Mouse (Mus musculus): ENCODE measurements around the gene Slc12a4.
"Not testable (repeated sequence)": the region's sequence is repeated elsewhere in the genome, so short reads cannot be mapped to it uniquely, and the experiment has no call there.

Slc12a4 gene

DNA sequence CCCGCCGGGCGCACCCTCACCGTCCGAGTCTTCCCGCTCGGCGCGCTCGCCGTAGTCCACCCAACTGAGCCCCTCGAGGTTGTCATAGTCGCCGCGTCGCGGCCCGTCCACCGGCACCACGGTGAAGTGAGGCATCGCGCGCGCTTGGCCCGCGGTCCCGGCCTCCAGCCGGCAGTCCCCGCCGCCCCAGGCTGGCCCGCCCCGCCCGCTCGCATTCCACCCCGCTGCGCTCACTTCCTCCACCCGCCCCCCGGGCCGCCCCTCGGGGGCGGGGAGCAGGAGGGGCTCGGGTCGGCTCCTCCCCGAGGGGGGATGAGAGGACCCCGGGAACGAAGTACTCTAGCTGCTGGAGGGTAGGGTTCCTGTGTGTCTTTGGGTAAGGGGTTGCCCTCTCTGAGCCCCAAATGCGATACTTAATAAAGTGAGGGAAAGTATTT lies at the start of gene Slc12a4:
Gene Slc12a4, minus strand, starts transcription at position 193 of the 437 bp plus-strand sequence.
- peak; percentile 58 to 77 for DNase-seq

DNA sequence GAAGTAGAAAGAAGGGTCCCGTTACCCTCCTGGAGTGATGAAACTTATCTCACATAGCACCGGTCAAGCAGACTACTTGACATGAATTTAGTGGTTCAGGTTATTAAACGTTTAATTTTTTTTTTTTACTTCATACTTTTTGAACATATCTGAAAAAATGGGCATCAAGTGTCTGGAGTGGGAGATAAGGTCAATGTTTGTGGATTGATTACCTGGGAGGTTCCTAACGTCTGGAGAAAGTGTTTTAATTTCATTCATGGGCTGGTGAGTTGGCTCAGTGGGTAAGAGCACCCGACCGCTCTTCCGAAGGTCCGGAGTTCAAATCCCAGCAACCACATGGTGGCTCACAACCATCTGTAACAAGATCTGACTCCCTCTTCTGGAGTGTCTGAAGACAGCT lies 46.3 kb upstream of the Slc12a4 start:
- not testable (repeated sequence) for DNase-seq

DNA sequence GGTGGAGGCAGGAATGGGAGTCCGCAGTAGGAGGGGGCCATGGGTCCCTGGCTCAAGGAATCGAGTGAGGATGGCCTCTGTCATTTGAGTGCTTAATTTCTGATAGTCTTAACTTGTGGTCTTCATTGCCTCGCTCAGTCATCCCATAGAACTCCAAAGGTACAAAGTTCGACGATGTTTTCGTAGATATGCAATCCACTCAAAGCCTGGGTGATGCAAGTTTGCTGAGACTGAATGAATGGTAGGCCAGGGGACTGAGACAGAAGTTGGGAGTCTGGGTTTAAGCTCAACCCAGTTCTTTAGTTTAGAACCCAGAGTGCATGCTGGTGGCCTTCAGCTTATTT lies 45.7 kb upstream of the Slc12a4 start, which contains the start of gene Ddx28:
Gene Ddx28, minus strand, starts transcription at position 240 of the 344 bp plus-strand sequence.
- DNase-seq = no peak

DNA sequence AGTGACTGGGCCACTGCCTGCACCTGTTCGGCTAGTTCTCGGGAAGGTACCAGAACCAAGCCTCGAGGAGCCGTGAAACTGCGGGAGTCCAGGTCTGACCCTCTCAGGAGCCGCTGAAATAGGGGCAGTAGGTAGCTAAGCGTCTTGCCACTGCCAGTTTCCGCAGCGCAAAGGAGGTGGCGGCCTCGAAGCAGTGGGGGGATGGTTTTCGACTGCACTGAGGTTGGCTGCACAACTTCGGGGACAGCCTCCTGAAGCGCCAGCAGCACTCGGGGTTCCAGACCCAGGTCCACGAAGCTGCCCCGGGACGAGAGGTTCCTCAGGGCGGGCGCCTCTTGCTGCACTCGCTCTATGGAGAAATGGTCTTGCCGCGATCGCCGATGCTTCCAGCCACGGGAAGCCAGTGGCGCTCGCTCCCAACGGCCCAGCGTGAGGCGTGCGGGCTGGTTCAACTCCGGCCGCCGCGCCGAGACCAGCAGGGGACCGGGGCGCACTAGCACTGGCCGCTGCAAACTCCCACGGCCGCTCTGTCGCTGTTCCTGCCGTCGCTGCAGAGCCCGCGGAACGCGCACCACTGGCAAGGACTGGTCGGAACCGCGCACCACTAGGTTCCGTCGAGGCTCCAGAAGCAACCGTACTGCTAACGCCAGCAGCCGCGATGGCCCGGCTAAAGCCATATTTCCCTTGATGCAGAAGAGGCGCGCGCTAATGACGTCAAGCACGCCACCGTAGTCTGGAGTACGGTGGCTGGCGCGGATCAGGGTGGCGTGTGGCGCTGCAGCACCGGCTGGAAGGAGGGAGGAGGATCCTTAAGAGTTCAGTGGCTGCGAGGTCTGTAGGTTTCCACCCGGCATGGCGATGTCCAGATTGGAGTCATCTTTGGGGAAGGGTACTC lies 45.1 kb upstream of the Slc12a4 start:
- DNase-seq = peak; percentile 98

DNA sequence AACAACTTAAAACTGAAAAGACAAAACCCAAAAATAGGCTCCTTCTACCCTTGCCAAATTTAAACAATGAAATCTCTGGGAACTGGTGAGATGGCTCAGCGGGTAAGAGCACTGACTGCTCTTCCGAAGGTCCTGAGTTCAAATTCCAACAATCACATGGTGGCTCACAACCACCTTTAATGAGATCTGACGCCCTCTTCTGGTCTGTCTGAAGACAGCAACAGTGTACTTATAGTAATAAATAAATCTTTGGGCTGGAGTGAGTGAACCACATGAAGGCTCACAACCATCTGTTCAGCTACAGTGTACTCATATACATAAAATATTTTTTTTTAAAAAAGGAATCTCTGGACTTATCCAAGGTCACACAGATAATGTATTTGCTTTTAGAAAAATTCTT lies 42.0 kb upstream of the Slc12a4 start:
- not testable (repeated sequence) for DNase-seq

DNA sequence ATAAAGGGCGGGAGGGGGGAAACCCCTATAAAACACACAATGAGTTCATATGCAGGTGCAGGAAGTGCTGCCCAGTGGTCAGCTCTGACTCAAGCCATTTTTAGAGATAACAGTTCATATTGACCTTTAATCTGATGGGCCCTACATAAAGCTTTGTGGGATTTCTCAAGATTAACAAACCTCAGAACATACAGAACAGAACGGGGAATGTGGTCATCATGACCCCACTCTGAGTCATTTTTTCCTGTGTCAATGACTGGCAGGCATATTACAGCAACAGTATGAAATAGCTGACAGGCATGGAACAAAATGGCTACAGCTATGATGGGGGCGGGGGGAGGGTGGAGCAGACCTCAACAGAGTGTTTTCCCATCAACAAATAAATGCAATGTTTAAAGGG lies 41.2 kb upstream of the Slc12a4 start:
- no peak for DNase-seq

DNA sequence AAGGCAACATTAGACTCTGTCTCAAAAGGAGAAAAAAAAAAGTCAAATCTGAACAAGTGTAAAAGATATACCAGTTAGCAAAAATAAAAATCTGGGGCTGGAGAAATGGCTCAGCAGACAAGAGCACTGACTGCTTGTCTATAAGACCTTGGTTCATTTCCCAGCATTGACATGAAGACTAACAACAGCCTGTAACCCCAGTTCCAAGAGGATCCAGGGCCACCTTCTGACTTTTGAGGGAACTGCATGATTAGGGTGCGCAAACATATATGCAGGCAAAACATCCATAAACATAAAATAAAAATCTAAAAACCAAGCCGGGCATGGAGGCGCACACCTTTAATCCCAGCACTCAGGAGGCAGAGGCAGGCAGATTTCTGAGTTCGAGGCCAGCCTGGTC lies 40.5 kb upstream of the Slc12a4 start:
- DNase-seq = no peak

DNA sequence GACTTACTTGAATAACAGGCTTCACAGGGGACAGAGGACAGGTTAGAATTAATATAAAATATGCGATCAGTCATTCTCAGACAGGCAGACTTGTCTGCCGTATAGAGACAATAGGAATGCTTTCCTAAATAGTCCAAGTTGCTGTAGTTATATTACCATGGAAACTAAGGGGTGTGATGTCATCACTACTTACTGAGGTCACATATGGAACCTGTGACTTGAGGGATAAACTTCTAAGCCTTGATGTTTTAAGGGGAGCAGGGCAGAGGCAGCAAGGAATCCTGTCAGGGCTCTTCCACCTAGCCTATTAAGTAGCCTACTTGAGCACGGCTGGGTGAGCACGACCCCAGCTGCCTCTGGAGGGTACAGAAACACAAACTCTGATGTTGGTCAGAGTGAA lies 40.0 kb upstream of the Slc12a4 start, which contains the start of gene Dpep2nb:
Gene Dpep2nb, minus strand, starts transcription at position 101 of the 400 bp plus-strand sequence.
- DNase-seq = no peak

DNA sequence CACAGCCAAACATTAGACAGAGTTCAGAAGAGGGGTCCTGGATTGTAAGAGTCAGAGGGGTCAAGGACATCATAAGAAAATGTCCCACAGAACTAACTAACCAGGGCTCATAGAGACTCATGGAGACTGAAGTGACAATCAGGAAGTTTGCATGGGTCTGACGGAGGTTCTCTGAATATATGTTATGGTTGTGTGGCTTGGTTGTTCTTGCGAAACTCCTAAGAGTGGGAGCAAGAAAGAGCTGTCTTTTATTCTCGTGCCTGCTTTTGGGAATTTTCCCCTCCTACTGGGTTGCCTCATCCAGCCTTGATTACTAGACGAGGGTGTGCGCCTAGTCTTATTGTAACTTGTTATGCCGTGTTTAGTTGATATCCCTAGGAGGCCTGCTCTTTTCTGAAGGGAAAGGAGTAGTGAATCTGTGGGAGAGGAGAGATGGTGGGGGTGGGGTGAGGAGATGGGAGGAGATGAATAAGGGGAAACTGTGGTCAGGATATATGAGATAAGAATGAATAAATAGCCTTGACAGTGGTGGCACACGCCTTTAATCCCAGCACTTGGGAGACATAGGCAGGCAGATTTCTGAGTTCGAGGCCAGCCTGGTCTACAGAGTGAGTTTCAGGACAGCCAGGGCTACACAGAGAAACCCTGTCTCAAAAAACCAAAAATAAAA lies 38.8 kb upstream of the Slc12a4 start:
- DNase-seq = no peak

DNA sequence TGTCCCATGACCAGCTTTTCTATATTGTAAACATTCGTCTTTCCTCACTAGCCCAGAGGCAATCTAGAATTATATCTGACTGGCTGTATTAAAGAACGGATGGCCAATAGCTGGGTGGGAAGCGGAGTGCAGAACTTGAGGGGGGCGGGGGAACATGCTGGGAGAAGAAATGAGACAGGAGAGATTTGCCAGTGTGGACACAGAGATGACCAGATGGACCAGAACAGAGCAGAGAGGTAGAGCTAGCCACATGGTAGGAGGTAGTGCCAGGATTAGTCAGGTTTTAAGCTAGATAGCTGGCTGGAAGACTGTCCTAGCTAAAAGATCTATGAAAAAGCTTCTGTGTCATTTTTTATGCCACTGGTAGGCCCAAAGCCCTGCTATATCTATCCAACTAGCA lies 36.0 kb upstream of the Slc12a4 start:
- DNase-seq = peak; percentile 78 to 84

DNA sequence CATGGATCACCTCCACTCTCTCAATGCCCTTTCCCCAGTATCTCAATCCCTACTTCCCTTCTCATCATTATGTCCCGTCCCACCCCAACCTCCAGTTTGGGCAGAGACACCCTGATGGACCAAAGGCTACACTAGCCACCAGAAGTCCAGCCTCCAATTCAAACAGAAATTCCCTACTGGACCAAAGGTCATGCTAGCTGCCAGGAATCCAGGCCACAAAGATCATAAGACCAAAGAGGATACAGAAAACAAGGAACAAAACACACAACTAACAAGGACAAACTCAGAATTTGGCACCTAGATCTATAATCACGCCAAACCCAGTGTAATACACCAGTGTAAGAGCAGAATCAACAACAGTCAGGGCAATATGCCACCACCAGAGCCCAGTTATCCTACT lies 33.1 kb upstream of the Slc12a4 start:
- DNase-seq = no peak

DNA sequence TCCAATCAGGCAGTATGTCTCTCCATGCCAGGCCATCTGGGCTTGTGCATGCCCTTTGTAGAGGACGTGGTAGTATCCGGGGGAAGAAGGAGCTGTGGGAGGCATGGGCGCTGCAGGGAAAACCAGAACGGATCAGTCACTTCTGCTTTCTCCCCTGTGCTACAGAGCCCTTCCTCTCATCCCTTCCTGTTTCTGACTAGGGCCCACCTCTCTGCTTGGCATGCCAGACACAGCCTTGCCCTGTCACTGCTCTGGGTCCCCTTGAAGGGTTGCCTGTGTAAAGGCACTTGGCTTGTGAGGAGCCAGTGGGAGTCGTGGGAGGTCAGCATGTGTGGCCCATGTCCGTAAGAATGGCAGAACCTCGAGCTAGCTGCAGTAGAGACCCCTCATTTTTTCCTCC lies 30.5 kb upstream of the Slc12a4 start:
- no peak for DNase-seq

DNA sequence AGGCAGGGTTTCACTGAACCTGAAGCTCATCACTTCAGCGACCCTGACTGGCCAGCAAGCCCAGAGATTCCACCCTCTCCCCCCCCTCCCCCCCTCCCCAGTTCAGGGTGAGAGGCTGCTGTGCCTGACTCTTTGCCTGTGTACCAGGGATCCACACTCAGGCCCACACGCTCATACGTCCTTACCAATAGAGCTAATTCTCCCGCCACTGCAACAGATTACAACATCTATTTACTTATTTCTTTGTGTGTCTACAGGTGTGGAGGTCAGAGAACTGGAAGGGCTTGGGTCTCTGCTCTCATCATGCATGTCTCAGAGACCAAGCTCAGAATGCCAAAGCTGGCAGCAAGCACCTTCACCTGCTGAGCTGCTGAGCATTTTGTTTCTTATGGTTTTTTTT lies 27.3 kb upstream of the Slc12a4 start:
- no peak for DNase-seq

DNA sequence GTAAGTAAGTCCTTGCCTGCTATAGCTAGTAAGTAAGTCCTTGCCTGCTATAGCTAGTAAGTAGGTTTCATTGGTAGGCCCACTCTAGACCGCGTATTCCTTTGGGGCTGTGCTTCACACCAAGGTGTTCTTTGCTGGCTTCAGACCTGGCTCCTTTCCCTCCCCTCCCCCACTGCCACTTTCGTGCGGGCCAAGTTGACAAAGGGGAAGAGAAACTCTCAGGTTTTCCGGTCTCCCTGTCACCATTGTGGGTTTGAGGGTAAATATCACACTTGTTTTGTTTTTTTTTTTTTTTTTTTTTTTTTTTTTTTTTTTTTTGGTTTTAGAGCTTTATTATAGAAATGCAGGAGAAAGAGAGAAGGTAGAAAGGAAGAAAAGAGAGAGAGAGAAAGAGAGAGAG lies 26.6 kb upstream of the Slc12a4 start:
- peak in 1 of 2 experiments; percentile 18 for DNase-seq

DNA sequence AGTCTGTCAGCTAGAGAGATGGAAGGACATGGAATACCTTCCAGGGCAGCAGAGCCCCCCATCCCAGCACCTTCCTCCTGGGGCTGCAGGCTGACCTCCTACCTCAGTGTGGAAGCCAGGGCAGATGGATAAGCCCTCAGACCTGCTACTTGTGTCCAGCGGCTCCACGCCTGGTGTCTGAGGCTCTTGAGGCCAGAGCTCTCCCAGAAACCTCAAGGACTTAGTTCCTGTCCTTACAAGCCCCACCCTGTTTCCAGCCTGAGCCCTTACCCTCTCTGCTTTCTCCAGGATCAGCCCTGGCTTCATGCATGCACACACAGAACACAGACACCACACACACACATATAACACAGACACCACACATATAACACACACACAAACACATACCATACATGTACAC lies 25.6 kb upstream of the Slc12a4 start:
- DNase-seq = no peak

DNA sequence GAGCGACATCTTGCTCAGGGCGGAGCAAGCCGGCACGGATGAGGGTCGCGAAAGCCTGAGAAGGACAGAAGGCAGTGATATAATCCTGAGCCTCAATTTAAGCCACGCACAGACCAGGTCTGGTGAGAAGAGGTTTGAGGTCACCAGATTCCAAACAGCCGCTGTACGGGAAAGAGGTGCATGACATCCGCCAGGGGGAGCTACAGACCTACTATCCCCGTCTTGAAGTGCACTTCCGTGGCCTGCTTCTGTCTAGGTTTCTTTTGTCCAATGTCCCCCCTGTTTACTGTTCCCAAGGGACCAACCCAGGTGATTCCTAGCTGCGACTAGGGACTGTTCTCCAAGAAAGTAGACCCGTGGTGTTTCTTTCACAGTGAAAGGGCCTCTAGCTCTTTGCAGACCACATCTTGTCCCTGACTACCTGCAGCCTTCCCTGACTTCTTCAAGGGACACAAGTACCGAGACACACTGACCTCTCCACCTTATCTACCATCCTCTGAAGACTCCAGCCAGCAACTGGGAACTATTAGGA lies 25.0 kb upstream of the Slc12a4 start, which contains the start of gene Dus2:
Gene Dus2, plus strand, starts transcription at position 482 of the 532 bp plus-strand sequence.
- peak; percentile 92 to 94 for DNase-seq

DNA sequence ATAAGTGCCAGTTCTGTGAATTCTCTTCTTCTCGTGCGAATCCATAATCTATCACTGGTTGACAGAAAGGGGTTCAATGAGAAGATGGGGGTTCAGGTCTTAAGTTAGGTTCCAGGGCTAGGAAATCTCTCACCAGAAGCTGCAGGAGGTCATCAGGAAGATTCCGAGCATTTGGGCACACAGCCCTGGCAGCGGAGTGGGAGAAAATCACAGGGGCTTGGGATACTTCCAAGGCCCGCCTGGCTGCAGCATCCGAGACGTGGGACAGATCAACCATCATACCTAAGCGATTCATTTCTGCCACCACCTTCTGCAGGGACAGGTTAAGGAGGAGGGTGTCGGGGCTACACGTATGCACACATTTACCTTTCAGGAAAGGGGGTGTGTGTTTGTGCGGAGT lies 22.6 kb upstream of the Slc12a4 start:
- DNase-seq = peak; percentile 76 to 81

DNA sequence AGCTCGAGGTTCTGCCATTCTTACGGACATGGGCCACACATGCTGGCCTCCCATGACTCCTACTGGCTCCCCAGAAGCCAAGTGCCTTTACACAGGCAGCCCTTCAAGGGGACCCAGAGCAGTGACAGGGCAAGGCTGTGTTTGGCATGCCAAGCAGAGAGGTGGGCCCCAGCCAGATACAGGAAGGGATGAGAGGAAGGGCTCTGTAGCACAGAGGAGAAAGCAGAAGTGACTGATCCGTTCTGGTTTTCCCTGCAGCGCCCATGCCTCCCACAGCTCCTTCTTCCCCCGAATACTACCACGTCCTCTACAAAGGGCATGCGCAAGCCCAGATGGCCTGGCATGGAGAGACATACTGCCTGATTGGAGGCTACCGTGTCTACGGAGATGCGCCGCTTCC lies 17.5 kb upstream of the Slc12a4 start:
- DNase-seq = not testable (repeated sequence)

DNA sequence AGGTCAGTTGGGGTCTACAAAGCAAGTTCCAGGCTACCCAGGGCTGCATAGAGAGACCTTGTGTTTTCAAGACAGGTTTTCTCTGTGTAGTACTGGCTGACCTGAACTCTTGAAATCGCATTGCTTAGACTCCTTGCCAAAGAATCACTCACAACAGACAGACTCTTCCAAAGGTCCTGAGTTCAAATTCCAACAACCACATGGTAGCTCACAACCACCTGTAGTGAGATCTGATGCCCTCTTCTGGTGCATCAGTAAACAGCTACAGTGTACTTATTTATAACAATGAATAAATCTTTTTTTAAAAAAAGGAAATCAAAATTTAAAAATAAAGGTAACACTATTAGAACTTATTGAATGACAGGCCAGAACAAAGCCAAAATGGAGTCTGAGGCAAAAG lies 15.2 kb upstream of the Slc12a4 start:
- no peak for DNase-seq

DNA sequence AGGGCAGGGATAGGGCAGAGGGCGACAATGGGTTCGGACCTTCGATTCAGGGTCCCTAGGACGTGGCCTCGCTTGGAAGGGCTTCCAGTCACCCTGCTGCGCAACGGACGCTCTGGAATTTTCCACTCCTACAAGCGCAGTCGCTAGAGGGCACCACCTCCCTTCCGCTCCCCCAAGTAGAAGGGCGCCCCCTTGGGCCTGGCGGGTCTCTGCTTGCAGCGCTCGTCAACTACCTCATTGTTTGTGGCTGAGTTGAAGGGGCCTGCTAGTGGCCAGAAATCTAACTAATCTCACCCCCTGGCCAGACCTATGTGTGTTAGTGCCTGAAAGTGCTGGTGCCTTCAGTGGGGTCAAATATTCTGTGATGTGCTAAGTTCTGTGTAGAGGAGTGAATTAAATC lies 13.4 kb upstream of the Slc12a4 start, which contains the start of gene Dpep3:
Gene Dpep3, minus strand, starts transcription at position 105 of the 400 bp plus-strand sequence.
- DNase-seq = no peak

DNA sequence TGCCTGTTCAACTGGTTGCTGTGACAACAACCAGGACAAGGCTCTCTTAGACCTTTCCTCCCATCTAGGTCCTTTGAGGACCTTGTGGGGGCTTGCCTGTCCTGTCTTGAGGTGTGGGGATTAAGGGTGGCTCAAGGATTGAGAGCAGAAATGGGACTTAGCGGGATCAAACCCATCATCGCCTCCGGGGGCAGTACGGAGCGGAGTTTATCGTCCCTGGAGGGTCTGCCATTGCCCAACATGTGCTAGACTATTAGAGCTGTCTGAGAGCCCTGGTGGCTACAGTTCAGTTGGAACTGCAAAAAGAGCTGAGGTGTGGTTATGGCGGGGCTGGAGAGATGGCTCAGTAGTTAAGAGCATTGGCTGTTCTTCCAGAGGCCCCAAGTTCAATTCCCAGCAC lies 9.5 kb upstream of the Slc12a4 start:
- no peak for DNase-seq

DNA sequence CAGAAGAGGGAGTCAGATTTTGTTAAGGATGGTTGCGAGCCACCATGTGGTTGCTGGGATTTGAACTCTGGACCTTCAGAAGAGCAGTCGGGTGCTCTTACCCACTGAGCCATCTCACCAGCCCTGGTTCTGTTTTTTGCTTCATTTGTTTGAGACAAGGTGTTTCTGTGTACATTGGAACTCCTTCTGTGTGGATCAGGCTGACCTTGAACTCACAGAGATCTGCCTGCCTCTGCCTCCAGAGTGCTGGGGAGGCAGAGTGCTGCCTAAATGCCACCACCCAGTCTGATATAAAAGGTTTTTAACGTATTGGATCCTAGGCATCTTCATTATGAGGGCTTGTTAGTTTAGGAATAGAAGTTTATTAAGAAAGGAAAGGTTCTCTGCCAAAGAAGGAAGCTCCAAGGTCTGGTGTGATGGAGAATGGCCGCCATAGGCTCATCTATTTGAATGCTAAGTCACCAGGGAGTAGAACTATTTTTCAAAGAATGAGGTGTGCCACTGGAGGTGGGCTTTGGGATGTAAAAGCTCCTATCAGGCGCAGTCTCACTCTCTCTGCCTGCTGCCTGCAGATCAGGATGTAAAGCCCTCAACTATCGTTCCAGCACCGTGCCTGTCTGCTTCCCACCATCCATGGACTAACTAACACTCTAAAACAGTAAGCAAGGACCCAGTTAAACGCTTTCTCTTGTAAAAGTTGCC lies 5.3 kb upstream of the Slc12a4 start:
- DNase-seq = no peak

DNA sequence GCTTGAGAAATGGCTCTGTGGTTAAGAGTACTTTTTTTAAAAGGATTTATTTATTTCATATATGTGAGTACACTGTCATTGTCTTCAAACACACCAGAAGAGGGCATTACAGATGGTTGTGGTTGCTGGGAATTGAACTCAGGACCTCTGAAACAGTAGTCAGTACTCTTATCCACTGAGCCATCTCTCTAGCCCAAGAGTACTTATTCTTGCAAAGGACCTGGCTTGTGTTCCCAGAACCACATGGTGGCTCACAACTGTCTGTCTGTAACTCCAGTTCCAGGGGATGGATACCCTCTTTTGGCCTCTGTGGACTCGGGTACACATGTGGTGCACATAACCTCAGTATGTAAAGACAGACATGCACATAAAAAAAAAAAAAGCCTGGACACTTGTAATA lies 3.5 kb upstream of the Slc12a4 start:
- no peak for DNase-seq

Measured in cerebellum, postnatal 10 days (tissue).